Mouse (Mus musculus): ENCODE measurements at regions not wholly inside any gene's neighbourhood (a gene's known extent, or its start where the extent isn't known, plus 50 kb on each side); places are given as distances from the start of the nearest gene placed in this dataset.

- TF ChIP-seq CTCF (IDR thresholded peaks at IDR 0.05; ENCODE audit: insufficient read depth, low read depth, low read length), result no peak
- no peak for TF ChIP-seq POLR2A (IDR thresholded peaks at IDR 0.05; ENCODE audit: insufficient read depth, low read depth, low read length)
Measured at GRCm38 (mm10) chr13:47943645-47944044, 317.4 kb upstream of the Id4 start.

Data from olfactory bulb, adult 2 months (tissue).